Mouse (Mus musculus) kidney, adult 11 months (tissue): Measurements from ENCODE around the gene Usf3.

ENCODE experiments used
- DNase-seq: peaks from one replicate; pipeline ENCODE4 v3.0.0; 2022

Gene Usf3

GRCm38 (mm10) chr16:44242633-44243032 is 69.6 kb downstream of the Usf3 start:
- DNase-seq = peak; percentile 54

- DNase-seq = no peak
These were observed 70.3 kb downstream of the Usf3 start for GRCm38 (mm10) chr16:44243323-44243722.

GRCm38 (mm10) chr16:44249985-44250384 is 76.9 kb downstream of the Usf3 start:
- DNase-seq = no peak

- no peak for DNase-seq
These were observed 79.7 kb downstream of the Usf3 start for GRCm38 (mm10) chr16:44252735-44253134.

GRCm38 (mm10) chr16:44253797-44254634 is 81.0 kb downstream of the Usf3 start:
- no peak for DNase-seq

- no peak for DNase-seq
These were observed 81.7 kb downstream of the Usf3 start for GRCm38 (mm10) chr16:44254698-44255097.

GRCm38 (mm10) chr16:44257476-44257875 is 84.4 kb downstream of the Usf3 start:
- DNase-seq = peak; percentile 45

GRCm38 (mm10) chr16:44264916-44265315 is 91.9 kb downstream of the Usf3 start:
- no peak for DNase-seq

- DNase-seq = no peak
These were observed 92.5 kb downstream of the Usf3 start for GRCm38 (mm10) chr16:44265562-44265961.

- no peak for DNase-seq
These were observed 95.6 kb downstream of the Usf3 start for GRCm38 (mm10) chr16:44268541-44269215.

- no peak for DNase-seq
These were observed 96.5 kb downstream of the Usf3 start for GRCm38 (mm10) chr16:44269578-44269977.

- peak; percentile 55 for DNase-seq
These were observed 97.6 kb downstream of the Usf3 start for GRCm38 (mm10) chr16:44270606-44271005.

GRCm38 (mm10) chr16:44271371-44272038 is 98.5 kb downstream of the Usf3 start:
- DNase-seq = peak; percentile 29
